Mouse (Mus musculus) E14TG2a.4 (cell line): Measurements from ENCODE around the gene Obscn.

Experiments
- CTCF ChIP-seq: conservative IDR thresholded peaks from 2 replicates; pipeline ENCODE4 v1.5.1; 2014; ENCODE audit warnings: low read length
- NANOG ChIP-seq: IDR thresholded peaks from 2 replicates; pipeline ENCODE4 v1.6.1; 2014; ENCODE audit warnings: borderline replicate concordance, low read length, mixed read lengths
- POU5F1 ChIP-seq: IDR thresholded peaks from 2 replicates; pipeline ENCODE4 v1.6.1; 2014; ENCODE audit warnings: low read length, borderline replicate concordance

GRCm38 (mm10) chr11:58979183-58979582 is 157.0 kb downstream of the Obscn start:
- TF ChIP-seq CTCF (no peak), NANOG (no peak), POU5F1 (no peak)
